Mouse (Mus musculus) CH12.LX (cell line): ENCODE results near the gene Ahrr.

Experiments
- CTCF ChIP-seq, 2 experiments: IDR thresholded peaks in 1 of 2; conservative IDR thresholded peaks in 1 of 2; 2 replicates each; pipeline ENCODE4 v1.5.1; 2011 to 2012; ENCODE audit warnings: low read depth in 2 of 2, low read length in 2 of 2, improper control_type of control experiment in 1 of 2, inconsistent platforms in 1 of 2, mild to moderate bottlenecking in 1 of 2, moderate library complexity in 1 of 2
- IRF4 ChIP-seq: IDR thresholded peaks from 2 replicates; pipeline ENCODE4 v1.6.1; 2014; ENCODE audit warnings: low read depth, mild to moderate bottlenecking, inconsistent platforms, low read length, improper control_type of control experiment
- KAT2A ChIP-seq: IDR thresholded peaks from 2 replicates; pipeline ENCODE4 v1.6.1; 2012; ENCODE audit warnings: low read length, improper control_type of control experiment, inconsistent platforms; ENCODE audit not compliant: insufficient replicate concordance
- MAX ChIP-seq: IDR thresholded peaks from 2 replicates; pipeline ENCODE4 v1.6.1; 2011; ENCODE audit warnings: low read length, improper control_type of control experiment
- POLR2A ChIP-seq: IDR thresholded peaks from 2 replicates; pipeline ENCODE4 v1.6.1; 2011; ENCODE audit warnings: low read depth, mild to moderate bottlenecking, improper control_type of control experiment, low read length
- POLR2AphosphoS2 ChIP-seq: IDR thresholded peaks from 2 replicates; pipeline ENCODE4 v1.6.1; 2011; ENCODE audit warnings: low read depth, low read length, improper control_type of control experiment
- SMC3 ChIP-seq: IDR thresholded peaks from 2 replicates; pipeline ENCODE4 v1.6.1; 2011; ENCODE audit warnings: low read depth, low read length, improper control_type of control experiment
- USF1 ChIP-seq: IDR thresholded peaks from 2 replicates; pipeline ENCODE4 v1.6.1; 2014; ENCODE audit warnings: low read depth, mild to moderate bottlenecking, inconsistent platforms, low read length, improper control_type of control experiment
- ZKSCAN1 ChIP-seq: IDR thresholded peaks from 2 replicates; pipeline ENCODE4 v1.6.1; 2012; ENCODE audit warnings: low read depth, inconsistent platforms, low read length, improper control_type of control experiment, borderline replicate concordance
- ZNF384 ChIP-seq: IDR thresholded peaks from 2 replicates; pipeline ENCODE4 v1.6.1; 2012; ENCODE audit warnings: low read depth, low read length, improper control_type of control experiment, inconsistent platforms

DNA sequence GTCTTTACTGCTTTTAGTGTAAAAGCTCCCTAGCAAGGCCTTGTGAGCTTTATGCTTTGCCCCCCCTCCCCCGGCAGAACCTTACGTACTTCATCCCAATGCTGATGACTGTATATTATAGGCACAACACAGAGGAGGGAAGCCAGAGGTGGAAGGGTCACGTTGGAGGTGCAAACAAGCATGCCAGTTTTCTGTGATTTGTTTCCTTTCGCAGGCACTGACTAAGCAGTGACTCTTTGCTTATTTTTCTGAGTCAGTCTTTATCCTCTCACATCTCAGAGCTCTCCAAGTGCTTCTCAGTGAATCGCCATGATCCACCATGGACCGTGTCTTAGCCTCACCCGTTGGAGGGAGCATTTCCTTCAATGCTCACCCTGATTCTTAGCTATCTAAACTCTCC lies 4.2 kb upstream of the Ahrr start:
- TF ChIP-seq CTCF (conservative IDR thresholded peaks at IDR 0.05 in 1 of 2, IDR thresholded peaks at IDR 0.05 in 1 of 2; ENCODE audit: low read depth in 2 of 2, low read length in 2 of 2) (no peak), POLR2AphosphoS2 (no peak), SMC3 (no peak), USF1 (no peak), KAT2A (no peak), MAX (no peak), POLR2A (no peak), ZNF384 (no peak), IRF4 (no peak), ZKSCAN1 (no peak)
